Mouse (Mus musculus) mouse embryonic stem cell (cell line): ENCODE results near the gene Prkar1a.
"Not testable (repeated sequence)": the region's sequence is repeated elsewhere in the genome, so short reads cannot be mapped to it uniquely, and the experiment has no call there.

Source experiments
- in situ Hi-C, 2 experiments: fragments of 300-500 bp; cut with MboI; formaldehyde crosslinking; loops; 1 replicate in 1 of 2; 3 replicates in 1 of 2; pipeline ENCODE4 v1.14.3; 2019 to 2020; ENCODE audit warnings: low sequenced_read_pairs in 2 of 2, low pct_unique_long_range_greater_than_20kb in 1 of 2, mixed read lengths in 1 of 2; ENCODE audit not compliant: unreplicated experiment in 1 of 2

Prkar1a gene

DNA sequence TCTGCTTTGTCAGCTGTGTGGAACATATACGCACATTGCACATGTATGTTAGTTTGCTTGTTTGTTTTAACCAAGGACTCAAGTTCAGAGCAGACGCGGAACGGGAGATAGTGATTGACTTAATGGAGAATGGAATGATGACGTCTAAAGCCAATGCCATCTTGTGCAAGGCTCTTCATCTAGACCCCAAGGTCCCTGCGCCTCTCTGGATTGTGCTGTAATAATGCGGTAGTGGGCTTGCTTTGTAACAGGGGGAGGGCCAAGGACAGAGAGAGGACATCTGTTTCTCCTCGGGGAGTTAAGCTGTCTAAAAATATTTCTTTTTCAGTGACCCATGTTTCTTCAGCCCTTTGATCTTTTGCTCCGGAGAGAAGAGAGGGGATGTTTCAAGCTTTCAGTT, 14.3 kb upstream of the Prkar1a start:
- in situ Hi-C loops, result no loop called here

DNA sequence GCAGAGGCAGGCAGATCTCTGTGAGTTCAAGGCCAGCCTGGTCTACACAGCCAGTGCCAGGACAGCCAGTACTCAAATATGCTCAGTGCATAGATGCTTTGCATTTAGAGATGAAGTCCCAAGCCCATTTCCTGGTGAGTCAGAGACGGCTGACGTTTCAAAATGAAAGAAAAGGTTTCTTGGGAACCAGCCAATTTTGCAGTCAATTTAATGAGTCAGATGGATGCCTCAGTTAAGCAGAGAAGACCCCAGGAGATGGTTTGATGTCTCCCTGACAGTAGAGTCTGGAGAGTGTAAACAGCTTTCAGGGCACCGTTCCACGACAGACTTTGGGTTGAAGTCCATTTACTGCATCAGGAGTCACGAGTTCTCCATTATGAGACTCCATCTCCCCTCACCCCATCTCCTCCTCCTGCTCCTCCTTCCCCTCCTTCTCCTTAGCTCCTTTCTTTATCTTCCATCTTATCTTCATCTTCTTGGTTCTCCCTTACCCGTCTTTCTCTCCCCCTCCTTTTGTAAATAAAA, 13.3 kb upstream of the Prkar1a start:
- in situ Hi-C loops, result no loop called here

- in situ Hi-C loops, result no loop called here
These were observed 7.5 kb upstream of the Prkar1a start for GRCm38 (mm10) chr11:109641498-109642222.

DNA sequence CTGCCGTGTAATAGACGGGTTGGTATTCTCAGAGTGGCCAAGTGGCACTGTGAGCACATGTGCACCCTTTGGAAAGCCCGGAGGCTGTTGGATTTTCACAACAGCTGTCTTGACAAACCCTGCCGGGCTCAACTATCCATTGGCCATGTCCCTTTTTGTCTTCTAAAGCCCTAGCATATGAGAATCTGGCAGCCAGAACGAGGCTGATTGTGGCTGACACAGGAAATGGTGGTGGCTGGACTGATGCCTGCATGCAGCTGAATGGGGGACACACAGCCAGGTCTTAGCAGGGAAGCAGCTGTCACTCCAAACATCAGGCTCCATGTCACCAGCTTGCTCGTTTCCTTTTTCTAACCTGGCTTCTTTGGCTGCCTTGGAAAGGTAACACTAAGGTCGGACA, 695 bp upstream of the Prkar1a start:
- in situ Hi-C loops, result no loop called here

GRCm38 (mm10) chr11:109649975-109650701, 933 bp downstream of the Prkar1a start:
- in situ Hi-C loops, result no loop called here

- in situ Hi-C loops, result no loop called here
These were observed 1.8 kb downstream of the Prkar1a start for GRCm38 (mm10) chr11:109650788-109651565.

DNA sequence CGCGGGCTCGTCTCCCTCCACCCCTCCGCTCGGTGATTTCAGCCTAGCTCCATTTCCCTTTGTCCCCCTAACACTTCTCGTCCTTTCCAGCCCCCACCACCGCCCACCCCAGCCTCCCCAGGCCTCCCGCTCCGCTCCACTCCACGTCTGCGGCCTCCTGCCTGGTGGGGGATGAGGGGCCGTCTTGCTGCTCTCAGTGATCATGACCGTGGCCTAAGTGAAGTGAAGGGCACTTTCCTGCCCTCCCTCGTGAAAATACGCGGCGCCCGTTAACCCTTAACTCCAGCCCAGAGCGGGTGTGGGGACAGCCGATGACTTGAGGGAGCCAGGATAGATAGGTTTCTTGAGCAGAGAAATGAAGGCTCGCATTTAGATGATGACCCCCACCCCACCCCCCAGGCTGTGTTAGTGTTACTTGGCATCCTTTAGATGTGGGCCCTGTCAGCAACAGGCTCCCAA, 2.4 kb downstream of the Prkar1a start:
- in situ Hi-C loops, result no loop called here

DNA sequence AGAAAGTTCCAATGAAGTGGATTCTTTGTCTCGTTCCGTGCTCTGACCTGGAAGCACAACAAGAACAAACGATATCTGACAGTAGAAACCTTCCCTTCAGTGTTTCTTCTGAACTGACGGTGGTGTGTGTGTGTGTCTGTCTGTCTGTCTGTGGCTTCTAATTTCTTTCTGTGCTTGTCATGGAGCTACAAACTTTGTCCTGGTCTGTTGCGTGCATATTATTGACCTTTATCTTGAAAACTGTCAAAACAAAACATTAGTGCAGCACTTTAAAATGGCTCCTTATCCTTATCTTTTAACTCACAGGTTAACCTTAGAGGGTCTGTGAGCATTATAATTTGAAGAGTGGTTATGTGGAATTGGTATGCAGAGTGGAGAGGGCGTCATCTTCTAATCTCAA, 3.3 kb downstream of the Prkar1a start:
- in situ Hi-C loops, result no loop called here

GRCm38 (mm10) chr11:109653201-109653600, 4.0 kb downstream of the Prkar1a start:
- in situ Hi-C loops, result no loop called here

DNA sequence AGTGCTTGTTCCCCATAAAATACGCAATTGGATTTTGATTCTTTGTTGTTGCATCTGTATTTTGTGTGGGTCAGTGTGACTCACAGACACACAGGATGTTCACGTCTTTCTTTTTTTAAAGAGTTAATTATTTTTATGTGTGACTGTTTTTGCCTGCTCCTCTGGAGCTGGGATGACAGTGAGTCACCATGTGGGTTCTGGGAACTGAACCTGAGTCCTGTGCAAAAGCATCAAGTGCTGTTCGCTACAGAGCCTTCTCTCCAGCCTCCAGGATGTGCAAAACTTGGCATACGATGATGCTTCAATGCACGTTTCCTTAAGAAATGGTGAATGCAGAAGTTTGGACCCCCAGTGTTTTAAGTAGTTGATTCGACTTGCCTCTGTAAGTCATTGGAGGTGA, 5.4 kb downstream of the Prkar1a start:
- in situ Hi-C loops, result no loop called here

- in situ Hi-C loops, result no loop called here
These were observed 7.0 kb downstream of the Prkar1a start for GRCm38 (mm10) chr11:109656232-109656631.

- in situ Hi-C loops, result not testable (repeated sequence)
These were observed 11.3 kb downstream of the Prkar1a start for GRCm38 (mm10) chr11:109660526-109660925.

DNA sequence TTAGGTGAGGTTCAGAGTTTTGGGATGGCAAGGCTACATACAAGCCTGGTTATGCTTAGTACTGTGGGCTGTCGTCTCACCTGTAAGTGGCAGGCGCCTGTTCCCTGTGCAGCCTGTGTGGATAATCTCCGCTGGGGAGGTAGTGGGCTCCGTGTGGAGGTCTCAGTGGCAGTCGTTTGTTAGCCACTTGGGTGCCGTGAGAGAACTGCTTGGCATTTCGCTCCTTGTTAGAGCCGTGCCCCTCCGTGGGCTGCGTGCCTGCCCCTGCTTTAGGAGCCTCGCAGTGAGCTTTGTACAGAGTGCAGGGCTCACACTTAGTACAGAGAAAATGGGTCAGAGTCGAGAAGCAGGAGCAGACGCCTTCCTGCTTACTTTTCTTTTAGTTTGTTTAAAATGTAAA, 15.1 kb downstream of the Prkar1a start:
- in situ Hi-C loops, result no loop called here

DNA sequence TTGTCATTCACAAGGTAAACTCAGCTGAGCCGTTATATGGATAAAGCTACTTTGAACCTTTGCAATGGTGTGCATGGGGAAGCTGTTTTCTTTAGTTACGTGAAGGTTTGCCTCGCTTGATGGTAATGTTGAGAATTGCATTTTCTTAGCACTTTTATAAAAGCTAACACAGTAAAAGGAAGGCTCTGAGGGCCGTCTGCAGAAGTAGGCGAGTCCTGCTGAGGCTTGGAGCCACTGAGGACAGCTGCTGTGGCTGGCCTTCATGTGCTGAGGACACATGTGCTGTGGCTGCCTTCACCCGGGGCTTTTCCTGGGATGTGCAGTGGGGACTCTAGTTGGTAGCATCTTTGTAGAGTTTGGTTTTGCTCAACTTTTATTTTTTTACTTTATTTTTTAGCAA, 16.2 kb downstream of the Prkar1a start:
- in situ Hi-C loops, result no loop called here

- in situ Hi-C loops, result no loop called here
These were observed 17.2 kb downstream of the Prkar1a start for GRCm38 (mm10) chr11:109666411-109666810.

DNA sequence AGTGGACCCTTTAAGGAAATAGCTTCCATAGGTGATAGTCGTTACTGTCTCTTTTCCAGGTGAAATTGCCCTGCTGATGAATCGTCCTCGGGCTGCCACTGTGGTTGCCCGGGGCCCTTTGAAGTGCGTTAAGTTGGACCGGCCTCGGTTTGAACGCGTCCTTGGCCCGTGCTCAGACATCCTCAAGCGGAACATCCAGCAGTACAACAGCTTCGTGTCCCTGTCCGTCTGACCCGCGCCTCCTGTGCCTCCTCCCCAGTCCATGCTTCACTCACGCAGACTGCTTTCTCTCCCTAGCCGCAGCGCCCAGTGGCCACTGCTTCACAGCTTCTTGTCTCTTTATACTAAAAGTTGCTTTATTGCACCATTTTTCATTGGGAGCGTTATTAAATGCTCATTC, 18.2 kb downstream of the Prkar1a start:
- in situ Hi-C loops, result no loop called here

- in situ Hi-C loops, result no loop called here
These were observed 19.0 kb downstream of the Prkar1a start for GRCm38 (mm10) chr11:109668115-109668725.

DNA sequence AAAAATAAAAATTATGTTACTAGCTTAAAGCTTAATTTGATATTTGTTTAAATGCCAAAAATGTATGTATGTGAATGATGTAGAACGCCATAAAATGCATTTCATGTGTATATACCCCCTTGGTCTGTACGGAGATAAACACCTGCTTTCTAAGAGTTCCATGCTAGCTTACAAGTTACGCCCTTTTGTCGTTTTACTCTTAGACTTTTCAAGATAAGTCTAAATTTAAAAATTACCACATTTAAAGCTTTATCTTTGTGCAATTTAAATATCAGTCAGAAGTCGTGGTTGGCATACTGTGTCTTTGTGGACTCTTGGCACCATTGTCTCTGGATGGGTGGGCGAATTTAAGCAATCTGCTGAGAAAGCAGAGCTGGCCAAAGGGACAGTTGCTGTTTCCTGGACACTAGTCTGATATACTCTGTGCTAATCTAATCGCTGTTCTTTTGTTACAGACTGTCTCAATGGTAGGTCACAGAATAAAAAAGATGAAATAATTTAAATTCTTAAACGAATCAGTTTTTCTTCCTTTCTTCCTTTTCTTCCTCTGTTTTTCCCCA, 20.0 kb downstream of the Prkar1a start:
- in situ Hi-C loops, result no loop called here
